Mouse (Mus musculus): ENCODE results near the gene Dicer1. TPM values are rescaled to one million over a fixed set of nuclear protein-coding genes. Genes with fewer than 3 reads are reported as not detected.
A peak's percentile ranks its signal among the peaks of the same experiment; 100 is the strongest.

Gene Dicer1
- 10 to 100 TPM; 71.2 to 73.1 TPM for total RNA-seq (2021)
- long read RNA-seq, experiment 1, partial matches to known transcripts, result 1 of 2 reads
- long read RNA-seq, experiment 1, other reads (novel, unspliced or antisense), result 1 of 2 reads
- long read RNA-seq, experiment 2, partial matches to known transcripts, result 7 of 28 reads
- long read RNA-seq, experiment 2, other reads (novel, unspliced or antisense), result 21 of 28 reads

GRCm38 (mm10) chr12:104751814-104752765 lies at the start of gene Dicer1:
Gene Dicer1 (minus strand): TSS chr12:104751952.
- DNase-seq (ENCODE audit: low spot score in 2 of 2), result peak; percentile 94 to 99

- no peak for DNase-seq (ENCODE audit: low spot score in 2 of 2)
Measured at GRCm38 (mm10) chr12:104799365-104799764, 47.6 kb upstream of the Dicer1 start.

GRCm38 (mm10) chr12:104797905-104798304 lies 46.2 kb upstream of the Dicer1 start:
- DNase-seq (ENCODE audit: low spot score in 2 of 2), result no peak

- DNase-seq (ENCODE audit: low spot score in 2 of 2), result no peak
Measured at GRCm38 (mm10) chr12:104796635-104797378, 45.1 kb upstream of the Dicer1 start.

GRCm38 (mm10) chr12:104794957-104795356 lies 43.2 kb upstream of the Dicer1 start:
- DNase-seq (ENCODE audit: low spot score in 2 of 2), result no peak

GRCm38 (mm10) chr12:104793486-104793885 lies 41.7 kb upstream of the Dicer1 start:
- no peak for DNase-seq (ENCODE audit: low spot score in 2 of 2)

- DNase-seq (ENCODE audit: low spot score in 2 of 2), result no peak
Measured at GRCm38 (mm10) chr12:104777603-104778002, 25.9 kb upstream of the Dicer1 start.

- no peak for DNase-seq (ENCODE audit: low spot score in 2 of 2)
Measured at GRCm38 (mm10) chr12:104771941-104772340, 20.2 kb upstream of the Dicer1 start.

- DNase-seq (ENCODE audit: low spot score in 2 of 2), result no peak
Measured at GRCm38 (mm10) chr12:104769201-104769785, 17.5 kb upstream of the Dicer1 start.

GRCm38 (mm10) chr12:104767183-104767582 lies 15.4 kb upstream of the Dicer1 start:
- no peak for DNase-seq (ENCODE audit: low spot score in 2 of 2)

GRCm38 (mm10) chr12:104765761-104766160 lies 14.0 kb upstream of the Dicer1 start:
- DNase-seq (ENCODE audit: low spot score in 2 of 2), result no peak

GRCm38 (mm10) chr12:104765116-104765515 lies 13.4 kb upstream of the Dicer1 start:
- no peak for DNase-seq (ENCODE audit: low spot score in 2 of 2)

GRCm38 (mm10) chr12:104763918-104764317 lies 12.2 kb upstream of the Dicer1 start:
- DNase-seq (ENCODE audit: low spot score in 2 of 2), result no peak

- DNase-seq (ENCODE audit: low spot score in 2 of 2), result no peak
Measured at GRCm38 (mm10) chr12:104761411-104761810, 9.7 kb upstream of the Dicer1 start.

- no peak for DNase-seq (ENCODE audit: low spot score in 2 of 2)
Measured at GRCm38 (mm10) chr12:104758066-104758465, 6.3 kb upstream of the Dicer1 start.

- no peak for DNase-seq (ENCODE audit: low spot score in 2 of 2)
Measured at GRCm38 (mm10) chr12:104753686-104754085, 1.9 kb upstream of the Dicer1 start.

GRCm38 (mm10) chr12:104751331-104751813 lies 380 bp downstream of the Dicer1 start:
- peak; percentile 10 to 25 for DNase-seq (ENCODE audit: low spot score in 2 of 2)

- no peak for DNase-seq (ENCODE audit: low spot score in 2 of 2)
Measured at GRCm38 (mm10) chr12:104748946-104749345, 2.8 kb downstream of the Dicer1 start.

GRCm38 (mm10) chr12:104747252-104747651 lies 4.5 kb downstream of the Dicer1 start:
- no peak for DNase-seq (ENCODE audit: low spot score in 2 of 2)

GRCm38 (mm10) chr12:104746601-104747000 lies 5.2 kb downstream of the Dicer1 start:
- no peak for DNase-seq (ENCODE audit: low spot score in 2 of 2)

GRCm38 (mm10) chr12:104743687-104744086 lies 8.1 kb downstream of the Dicer1 start:
- no peak for DNase-seq (ENCODE audit: low spot score in 2 of 2)
